Mouse (Mus musculus): Measurements from ENCODE around the gene Nr1h2. TPM values are rescaled to one million over a fixed set of nuclear protein-coding genes. Genes with fewer than 3 reads are reported as not detected.

Nr1h2 gene
- polyA plus RNA-seq, 1 experiment from 2014 or later: 69.8 TPM

DNA sequence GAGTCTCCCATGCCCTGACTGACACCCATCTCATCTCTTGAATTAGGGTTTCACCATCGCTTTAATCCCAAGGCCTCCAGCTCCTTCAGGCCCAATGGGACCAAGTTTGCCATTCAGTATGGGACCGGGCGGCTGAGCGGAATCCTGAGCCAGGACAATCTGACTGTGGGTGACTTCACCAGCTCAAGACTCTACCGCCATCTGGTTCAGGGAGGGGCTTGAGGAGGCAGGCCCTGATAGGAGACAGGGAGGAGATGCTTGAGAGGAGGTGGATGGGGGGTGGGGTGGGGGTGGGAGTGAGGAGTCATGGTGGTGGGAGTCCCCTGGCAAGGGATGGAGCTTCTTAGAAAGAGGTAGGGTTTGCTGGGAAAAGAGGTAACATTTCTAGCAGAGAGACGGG lies 27.9 kb upstream of the Nr1h2 start:
- Histone ChIP-seq H3K9ac (ENCODE audit: low read depth, low read length) (no peak overlapping the region), H3K4me1 (ENCODE audit: control insufficient read depth, insufficient read depth, low read length) (no peaks in the 10 kb centered on the region), H3K4me3 (ENCODE audit: low read length) (no peak overlapping the region), H3K4me2 (replicated peaks; ENCODE audit: low read depth, low read length) (no peak overlapping the region), H3K27ac (ENCODE audit: low read depth, low read length) (no peak overlapping the region), H3K9me3 (ENCODE audit: control insufficient read depth, low read length) (no peaks in the 10 kb centered on the region), H3K36me3 (ENCODE audit: control insufficient read depth, insufficient read depth, low read length) (no peaks in the 10 kb centered on the region), H3K27me3 (ENCODE audit: control insufficient read depth, insufficient read depth, low read length) (peaks cover 16% of the 10 kb centered on the region)
- 80% methylated on average over 6 of the region's 6 CpGs for WGBS
- no peak for ATAC-seq (ENCODE audit: low FRiP score, low TSS enrichment)

GRCm38 (mm10) chr7:44576333-44576844 lies 22.6 kb upstream of the Nr1h2 start:
- Histone ChIP-seq H3K4me1 (ENCODE audit: control insufficient read depth, insufficient read depth, low read length) (no peaks in the 10 kb centered on the region), H3K27me3 (ENCODE audit: control insufficient read depth, insufficient read depth, low read length) (no peaks in the 10 kb centered on the region), H3K4me2 (replicated peaks; ENCODE audit: low read depth, low read length) (no peak overlapping the region), H3K9me3 (ENCODE audit: control insufficient read depth, low read length) (no peaks in the 10 kb centered on the region), H3K27ac (ENCODE audit: low read depth, low read length) (no peak overlapping the region), H3K4me3 (ENCODE audit: low read length) (no peak overlapping the region), H3K36me3 (ENCODE audit: control insufficient read depth, insufficient read depth, low read length) (no peaks in the 10 kb centered on the region), H3K9ac (ENCODE audit: low read depth, low read length) (no peak overlapping the region)
- ATAC-seq (ENCODE audit: low FRiP score, low TSS enrichment): no peak
- WGBS: 44% methylated on average over 5 of the region's 5 CpGs

GRCm38 (mm10) chr7:44572956-44573484 lies 19.3 kb upstream of the Nr1h2 start:
- ATAC-seq (ENCODE audit: low FRiP score, low TSS enrichment): no peak
- Histone ChIP-seq H3K9ac (ENCODE audit: low read depth, low read length) (no peak overlapping the region), H3K9me3 (ENCODE audit: control insufficient read depth, low read length) (no peaks in the 10 kb centered on the region), H3K36me3 (ENCODE audit: control insufficient read depth, insufficient read depth, low read length) (no peaks in the 10 kb centered on the region), H3K4me2 (replicated peaks; ENCODE audit: low read depth, low read length) (no peak overlapping the region), H3K27me3 (ENCODE audit: control insufficient read depth, insufficient read depth, low read length) (no peaks in the 10 kb centered on the region), H3K4me3 (ENCODE audit: low read length) (no peak overlapping the region), H3K27ac (ENCODE audit: low read depth, low read length) (no peak overlapping the region), H3K4me1 (ENCODE audit: control insufficient read depth, insufficient read depth, low read length) (no peaks in the 10 kb centered on the region)
- 86% methylated on average over 5 of the region's 5 CpGs for WGBS

DNA sequence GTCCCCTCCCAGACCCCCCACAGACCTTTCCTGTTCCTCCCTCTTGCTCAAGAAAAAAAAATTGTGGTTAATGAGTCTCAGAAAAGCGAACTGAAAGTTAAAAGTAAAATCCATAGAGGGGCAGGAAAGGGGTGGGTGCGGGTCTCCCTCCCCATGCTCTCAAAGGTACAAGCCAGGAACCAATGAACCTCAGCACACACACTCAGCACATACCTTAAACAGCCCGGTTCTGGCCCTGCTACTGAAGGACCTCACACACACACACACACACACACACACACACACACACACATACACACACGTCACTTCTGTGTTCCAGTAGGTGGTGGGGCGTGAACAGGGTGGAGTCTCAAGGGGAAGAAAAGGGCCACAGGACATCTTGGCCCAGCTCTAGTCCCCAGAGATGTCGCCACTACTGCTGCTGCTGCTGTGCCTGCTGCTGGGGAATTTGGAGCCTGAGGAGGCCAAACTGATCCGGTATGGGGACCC lies 18.5 kb upstream of the Nr1h2 start, which contains the start of gene Napsa:
Napsa (plus strand) TSS at position 168 of the 489 bp plus-strand sequence.
- 41% methylated on average over 7 of the region's 7 CpGs for WGBS
- Histone ChIP-seq H3K27me3 (ENCODE audit: control insufficient read depth, insufficient read depth, low read length) (no peaks in the 10 kb centered on the region), H3K9me3 (ENCODE audit: control insufficient read depth, low read length) (no peaks in the 10 kb centered on the region), H3K36me3 (ENCODE audit: control insufficient read depth, insufficient read depth, low read length) (no peaks in the 10 kb centered on the region), H3K4me3 (ENCODE audit: low read length) (no peak within 1 kb of the TSS), H3K4me2 (replicated peaks; ENCODE audit: low read depth, low read length) (no peak within 1 kb of the TSS), H3K27ac (ENCODE audit: low read depth, low read length) (no peak within 1 kb of the TSS), H3K4me1 (ENCODE audit: control insufficient read depth, insufficient read depth, low read length) (no peaks in the 10 kb centered on the region), H3K9ac (ENCODE audit: low read depth, low read length) (no peak within 1 kb of the TSS)
- ATAC-seq (ENCODE audit: low FRiP score, low TSS enrichment): no peak

GRCm38 (mm10) chr7:44571811-44572210 lies 18.1 kb upstream of the Nr1h2 start:
- Histone ChIP-seq H3K4me1 (ENCODE audit: control insufficient read depth, insufficient read depth, low read length) (no peaks in the 10 kb centered on the region), H3K27ac (ENCODE audit: low read depth, low read length) (no peak overlapping the region), H3K36me3 (ENCODE audit: control insufficient read depth, insufficient read depth, low read length) (no peaks in the 10 kb centered on the region), H3K4me2 (replicated peaks; ENCODE audit: low read depth, low read length) (no peak overlapping the region), H3K9ac (ENCODE audit: low read depth, low read length) (no peak overlapping the region), H3K4me3 (ENCODE audit: low read length) (no peak overlapping the region), H3K27me3 (ENCODE audit: control insufficient read depth, insufficient read depth, low read length) (no peaks in the 10 kb centered on the region), H3K9me3 (ENCODE audit: control insufficient read depth, low read length) (no peaks in the 10 kb centered on the region)
- no peak for ATAC-seq (ENCODE audit: low FRiP score, low TSS enrichment)
- 42% methylated on average over 4 of the region's 4 CpGs for WGBS

- 78% methylated on average over 6 of the region's 6 CpGs for WGBS
- Histone ChIP-seq H3K27me3 (ENCODE audit: control insufficient read depth, insufficient read depth, low read length) (no peaks in the 10 kb centered on the region), H3K4me2 (replicated peaks; ENCODE audit: low read depth, low read length) (no peak overlapping the region), H3K9ac (ENCODE audit: low read depth, low read length) (no peak overlapping the region), H3K9me3 (ENCODE audit: control insufficient read depth, low read length) (no peaks in the 10 kb centered on the region), H3K4me3 (ENCODE audit: low read length) (no peak overlapping the region), H3K4me1 (ENCODE audit: control insufficient read depth, insufficient read depth, low read length) (no peaks in the 10 kb centered on the region), H3K27ac (ENCODE audit: low read depth, low read length) (no peak overlapping the region), H3K36me3 (ENCODE audit: control insufficient read depth, insufficient read depth, low read length) (no peaks in the 10 kb centered on the region)
- ATAC-seq (ENCODE audit: low FRiP score, low TSS enrichment): no peak
Measured at GRCm38 (mm10) chr7:44570989-44571388, 17.2 kb upstream of the Nr1h2 start.

DNA sequence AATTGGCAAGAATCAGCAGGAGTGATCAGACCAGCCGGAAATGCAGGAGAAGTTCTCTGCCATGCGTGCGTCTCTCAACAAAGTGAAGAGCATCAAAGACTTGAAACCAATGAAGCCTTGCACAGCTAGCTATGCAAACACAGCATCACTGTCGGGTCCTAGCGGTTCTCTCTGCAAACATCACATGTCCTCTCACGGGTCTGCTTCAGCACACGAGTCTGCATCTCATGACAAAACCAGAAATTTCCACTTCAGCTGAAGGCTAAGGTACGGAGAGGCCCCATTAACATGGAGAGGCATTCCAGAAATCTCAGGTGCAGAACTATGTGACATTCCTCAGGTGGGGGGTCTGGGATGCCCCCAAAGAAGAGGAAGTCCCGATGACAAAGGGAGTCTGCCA lies 15.1 kb upstream of the Nr1h2 start:
- WGBS: 76% methylated on average over 9 of the region's 9 CpGs
- no peak overlapping the region for H3K4me2 ChIP-seq (replicated peaks; ENCODE audit: low read depth, low read length)
- H3K9me3 ChIP-seq (ENCODE audit: control insufficient read depth, low read length): no peaks in the 10 kb centered on the region
- ATAC-seq (ENCODE audit: low FRiP score, low TSS enrichment): no peak
- H3K27me3 ChIP-seq (ENCODE audit: control insufficient read depth, insufficient read depth, low read length): no peaks in the 10 kb centered on the region
- no peak overlapping the region for H3K27ac ChIP-seq (ENCODE audit: low read depth, low read length)
- H3K36me3 ChIP-seq (ENCODE audit: control insufficient read depth, insufficient read depth, low read length): no peaks in the 10 kb centered on the region
- no peak overlapping the region for H3K9ac ChIP-seq (ENCODE audit: low read depth, low read length)
- no peak overlapping the region for H3K4me3 ChIP-seq (ENCODE audit: low read length)
- no peaks in the 10 kb centered on the region for H3K4me1 ChIP-seq (ENCODE audit: control insufficient read depth, insufficient read depth, low read length)

- Histone ChIP-seq H3K9ac (ENCODE audit: low read depth, low read length) (no peak overlapping the region), H3K4me1 (ENCODE audit: control insufficient read depth, insufficient read depth, low read length) (no peaks in the 10 kb centered on the region), H3K36me3 (ENCODE audit: control insufficient read depth, insufficient read depth, low read length) (no peaks in the 10 kb centered on the region), H3K4me2 (replicated peaks; ENCODE audit: low read depth, low read length) (no peak overlapping the region), H3K9me3 (ENCODE audit: control insufficient read depth, low read length) (no peaks in the 10 kb centered on the region), H3K27me3 (ENCODE audit: control insufficient read depth, insufficient read depth, low read length) (no peaks in the 10 kb centered on the region), H3K27ac (ENCODE audit: low read depth, low read length) (no peak overlapping the region), H3K4me3 (ENCODE audit: low read length) (no peak overlapping the region)
- ATAC-seq (ENCODE audit: low FRiP score, low TSS enrichment): no peak
- 68% methylated on average over 6 of the region's 6 CpGs for WGBS
Measured at GRCm38 (mm10) chr7:44565414-44565813, 11.7 kb upstream of the Nr1h2 start.

- 80% methylated on average over 10 of the region's 10 CpGs for WGBS
- no peaks in the 10 kb centered on the region for H3K9me3 ChIP-seq (ENCODE audit: control insufficient read depth, low read length)
- no peak for ATAC-seq (ENCODE audit: low FRiP score, low TSS enrichment)
- H3K4me1 ChIP-seq (ENCODE audit: control insufficient read depth, insufficient read depth, low read length): no peaks in the 10 kb centered on the region
- H3K4me3 ChIP-seq (ENCODE audit: low read length): no peak overlapping the region
- no peaks in the 10 kb centered on the region for H3K27me3 ChIP-seq (ENCODE audit: control insufficient read depth, insufficient read depth, low read length)
- no peak overlapping the region for H3K27ac ChIP-seq (ENCODE audit: low read depth, low read length)
- no peak overlapping the region for H3K4me2 ChIP-seq (replicated peaks; ENCODE audit: low read depth, low read length)
- H3K9ac ChIP-seq (ENCODE audit: low read depth, low read length): no peak overlapping the region
- H3K36me3 ChIP-seq (ENCODE audit: control insufficient read depth, insufficient read depth, low read length): no peaks in the 10 kb centered on the region
Measured at GRCm38 (mm10) chr7:44564486-44564885, 10.7 kb upstream of the Nr1h2 start.

All from kidney, embryonic 14.5 days (tissue).